Mouse (Mus musculus): ENCODE measurements at regions not wholly inside any gene's neighbourhood (a gene's known extent, or its start where the extent isn't known, plus 50 kb on each side); places are given as distances from the start of the nearest gene placed in this dataset.

- DNase-seq: no peak
These were observed 84.5 kb downstream of the Gadd45g start for GRCm38 (mm10) chr13:51930931-51931330.

- no peak for DNase-seq
These were observed 89.3 kb downstream of the Gadd45g start for GRCm38 (mm10) chr13:51935827-51936226.

GRCm38 (mm10) chr13:51936441-51936840 is 90.0 kb downstream of the Gadd45g start:
- DNase-seq: no peak

GRCm38 (mm10) chr13:51937898-51938297 is 91.4 kb downstream of the Gadd45g start:
- no peak for DNase-seq

- DNase-seq: no peak
These were observed 92.8 kb downstream of the Gadd45g start for GRCm38 (mm10) chr13:51939262-51939661.

- DNase-seq: no peak
These were observed 93.2 kb downstream of the Gadd45g start for GRCm38 (mm10) chr13:51939715-51940114.

- peak; percentile 79 for DNase-seq
These were observed 99.7 kb downstream of the Gadd45g start for GRCm38 (mm10) chr13:51946171-51946570.

- DNase-seq: no peak
These were observed 102.4 kb downstream of the Gadd45g start for GRCm38 (mm10) chr13:51948896-51949295.

GRCm38 (mm10) chr13:51951506-51952038 is 105.1 kb downstream of the Gadd45g start:
- no peak for DNase-seq

GRCm38 (mm10) chr13:51953084-51953483 is 106.6 kb downstream of the Gadd45g start:
- DNase-seq: no peak

- DNase-seq: no peak
These were observed 107.1 kb downstream of the Gadd45g start for GRCm38 (mm10) chr13:51953569-51953968.

- no peak for DNase-seq
These were observed 110.6 kb downstream of the Gadd45g start for GRCm38 (mm10) chr13:51957101-51957500.

GRCm38 (mm10) chr13:51959591-51959990 is 113.1 kb downstream of the Gadd45g start:
- DNase-seq: no peak

- DNase-seq: no peak
These were observed 113.8 kb downstream of the Gadd45g start for GRCm38 (mm10) chr13:51960262-51960661.

GRCm38 (mm10) chr13:51962191-51962611 is 115.7 kb downstream of the Gadd45g start:
- DNase-seq: peak; percentile 72

- DNase-seq: no peak
These were observed 116.2 kb downstream of the Gadd45g start for GRCm38 (mm10) chr13:51962676-51963075.

- no peak for DNase-seq
These were observed 117.5 kb downstream of the Gadd45g start for GRCm38 (mm10) chr13:51963966-51964365.

- peak; percentile 43 for DNase-seq
These were observed 117.9 kb downstream of the Gadd45g start for GRCm38 (mm10) chr13:51964416-51964815.

- peak; percentile 47 for DNase-seq
These were observed 118.4 kb downstream of the Gadd45g start for GRCm38 (mm10) chr13:51964921-51965320.

GRCm38 (mm10) chr13:51968103-51968502 is 121.6 kb downstream of the Gadd45g start:
- DNase-seq: no peak

GRCm38 (mm10) chr13:51968796-51969195 is 122.3 kb downstream of the Gadd45g start:
- DNase-seq: no peak

- DNase-seq: peak; percentile 54
These were observed 123.6 kb downstream of the Gadd45g start for GRCm38 (mm10) chr13:51970051-51970450.

- no peak for DNase-seq
These were observed 126.3 kb downstream of the Gadd45g start for GRCm38 (mm10) chr13:51972656-51973310.

- DNase-seq: peak; percentile 19
These were observed 127.0 kb downstream of the Gadd45g start for GRCm38 (mm10) chr13:51973461-51973860.

All from adrenal gland, postnatal 10 days (tissue).